Mouse (Mus musculus): ENCODE data around the gene Cacna1c. TPM values are rescaled to one million over a fixed set of nuclear protein-coding genes. Genes with fewer than 3 reads are reported as not detected.
A peak's percentile ranks its signal among the peaks of the same experiment; 100 is the strongest.

Cacna1c gene
- polyA plus RNA-seq, 1 experiment from 2014 or later, result 4.0 TPM

GRCm38 (mm10) chr6:118680814-118681213 lies 515.4 kb downstream of the Cacna1c start:
- no peak overlapping the region for H3K4me2 ChIP-seq (replicated peaks; ENCODE audit: low read depth, low read length)
- H3K9me3 ChIP-seq (ENCODE audit: control insufficient read depth, low read length), result no peaks in the 10 kb centered on the region
- no peak overlapping the region for H3K27ac ChIP-seq (ENCODE audit: low read depth, low read length)
- H3K4me1 ChIP-seq (replicated peaks; ENCODE audit: control insufficient read depth, insufficient read depth, low read length), result no peaks in the 10 kb centered on the region
- peak; percentile 35; the same call in 1 of the 2 replicates for ATAC-seq (ENCODE audit: low FRiP score)
- no peak overlapping the region for H3K9ac ChIP-seq (ENCODE audit: low read depth, low read length)
- DNase-seq (ENCODE audit: low spot score), result peak; percentile 34
- 41% methylated on average over 6 of the region's 6 CpGs for WGBS
- no peaks in the 10 kb centered on the region for H3K36me3 ChIP-seq (ENCODE audit: control insufficient read depth, insufficient read depth, low read length)
- H3K4me3 ChIP-seq (ENCODE audit: low read depth, low read length), result no peak overlapping the region
- H3K27me3 ChIP-seq (ENCODE audit: control insufficient read depth, insufficient read depth, low read length), result no peaks in the 10 kb centered on the region

- WGBS, result 92% methylated on average over 10 of the region's 10 CpGs
- no peak for ATAC-seq (ENCODE audit: low FRiP score)
- H3K9me3 ChIP-seq (ENCODE audit: control insufficient read depth, low read length), result no peaks in the 10 kb centered on the region
Measured at GRCm38 (mm10) chr6:118678031-118678430, 518.2 kb downstream of the Cacna1c start.

GRCm38 (mm10) chr6:118677306-118677705 lies 518.9 kb downstream of the Cacna1c start:
- Histone ChIP-seq H3K27ac (ENCODE audit: low read depth, low read length) (no peak overlapping the region), H3K9me3 (ENCODE audit: control insufficient read depth, low read length) (no peaks in the 10 kb centered on the region), H3K9ac (ENCODE audit: low read depth, low read length) (no peak overlapping the region), H3K4me3 (ENCODE audit: low read depth, low read length) (no peak overlapping the region), H3K36me3 (ENCODE audit: control insufficient read depth, insufficient read depth, low read length) (no peaks in the 10 kb centered on the region), H3K4me1 (replicated peaks; ENCODE audit: control insufficient read depth, insufficient read depth, low read length) (no peaks in the 10 kb centered on the region), H3K27me3 (ENCODE audit: control insufficient read depth, insufficient read depth, low read length) (no peaks in the 10 kb centered on the region), H3K4me2 (replicated peaks; ENCODE audit: low read depth, low read length) (no peak overlapping the region)
- ATAC-seq (ENCODE audit: low FRiP score), result no peak
- DNase-seq (ENCODE audit: low spot score), result no peak
- 89% methylated on average over 6 of the region's 6 CpGs for WGBS

More at GRCm38 (mm10) chr6:118678031-118678430, 518.2 kb downstream of the Cacna1c start:
- H3K4me2 ChIP-seq (replicated peaks; ENCODE audit: low read depth, low read length), result no peak overlapping the region
- no peak for DNase-seq (ENCODE audit: low spot score)
- no peaks in the 10 kb centered on the region for H3K36me3 ChIP-seq (ENCODE audit: control insufficient read depth, insufficient read depth, low read length)
- H3K9ac ChIP-seq (ENCODE audit: low read depth, low read length), result no peak overlapping the region
- H3K27ac ChIP-seq (ENCODE audit: low read depth, low read length), result no peak overlapping the region
- no peaks in the 10 kb centered on the region for H3K4me1 ChIP-seq (replicated peaks; ENCODE audit: control insufficient read depth, insufficient read depth, low read length)
- H3K4me3 ChIP-seq (ENCODE audit: low read depth, low read length), result no peak overlapping the region
- no peaks in the 10 kb centered on the region for H3K27me3 ChIP-seq (ENCODE audit: control insufficient read depth, insufficient read depth, low read length)

GRCm38 (mm10) chr6:118674781-118675180 lies 521.4 kb downstream of the Cacna1c start:
- no peak overlapping the region for H3K4me2 ChIP-seq (replicated peaks; ENCODE audit: low read depth, low read length)
- H3K27me3 ChIP-seq (ENCODE audit: control insufficient read depth, insufficient read depth, low read length), result no peaks in the 10 kb centered on the region
- ATAC-seq (ENCODE audit: low FRiP score) (no peak), DNase-seq (ENCODE audit: low spot score) (no peak)
- H3K4me3 ChIP-seq (ENCODE audit: low read depth, low read length), result no peak overlapping the region
- H3K4me1 ChIP-seq (replicated peaks; ENCODE audit: control insufficient read depth, insufficient read depth, low read length), result no peaks in the 10 kb centered on the region
- H3K36me3 ChIP-seq (ENCODE audit: control insufficient read depth, insufficient read depth, low read length), result no peaks in the 10 kb centered on the region
- no peaks in the 10 kb centered on the region for H3K9me3 ChIP-seq (ENCODE audit: control insufficient read depth, low read length)
- H3K9ac ChIP-seq (ENCODE audit: low read depth, low read length), result no peak overlapping the region
- no peak overlapping the region for H3K27ac ChIP-seq (ENCODE audit: low read depth, low read length)
- WGBS, result 76% methylated on average over 4 of the region's 4 CpGs

DNA sequence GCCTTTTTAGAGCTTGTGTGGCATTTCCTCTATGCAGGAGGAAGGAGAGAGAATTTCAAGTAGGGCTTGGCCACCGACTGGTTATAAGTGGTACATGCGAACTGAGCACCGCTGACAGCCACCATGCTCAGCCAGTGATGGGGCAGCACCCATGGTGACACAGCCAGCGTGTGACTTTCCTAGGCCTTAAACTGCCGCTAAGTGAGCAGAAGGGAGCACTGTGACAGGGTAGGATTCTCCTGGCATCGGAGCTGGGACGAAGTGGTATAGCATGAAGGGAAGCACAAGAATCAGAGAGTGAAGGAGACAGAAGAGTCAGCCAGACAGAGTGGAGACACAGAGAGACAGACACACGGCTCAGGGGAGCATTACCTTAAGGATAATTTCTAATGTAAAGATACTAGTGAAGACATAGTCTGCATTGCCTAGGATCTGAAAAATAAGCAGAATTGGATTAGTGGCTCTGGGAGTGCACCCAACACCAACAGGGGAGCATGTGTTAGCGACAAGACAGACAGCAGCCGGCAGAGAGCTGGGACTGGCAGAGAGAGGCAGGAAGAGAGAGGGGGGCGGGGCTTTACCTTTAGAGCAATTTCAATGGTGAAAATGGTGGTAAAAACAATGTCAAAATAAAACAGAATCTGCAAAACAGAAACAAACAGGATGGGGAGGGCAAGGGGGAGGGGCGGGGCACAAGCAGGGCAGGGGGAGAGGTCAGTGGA lies 522.1 kb downstream of the Cacna1c start:
- WGBS, result 76% methylated on average over 12 of the region's 12 CpGs
- Histone ChIP-seq H3K9me3 (ENCODE audit: control insufficient read depth, low read length) (no peaks in the 10 kb centered on the region), H3K4me3 (ENCODE audit: low read depth, low read length) (no peak overlapping the region), H3K4me1 (replicated peaks; ENCODE audit: control insufficient read depth, insufficient read depth, low read length) (no peaks in the 10 kb centered on the region), H3K4me2 (replicated peaks; ENCODE audit: low read depth, low read length) (no peak overlapping the region), H3K36me3 (ENCODE audit: control insufficient read depth, insufficient read depth, low read length) (no peaks in the 10 kb centered on the region), H3K27ac (ENCODE audit: low read depth, low read length) (no peak overlapping the region), H3K9ac (ENCODE audit: low read depth, low read length) (no peak overlapping the region), H3K27me3 (ENCODE audit: control insufficient read depth, insufficient read depth, low read length) (no peaks in the 10 kb centered on the region)
- ATAC-seq (ENCODE audit: low FRiP score) (no peak), DNase-seq (ENCODE audit: low spot score) (no peak)

GRCm38 (mm10) chr6:118653331-118653730 lies 542.9 kb downstream of the Cacna1c start:
- DNase-seq (ENCODE audit: low spot score) (no peak), ATAC-seq (ENCODE audit: low FRiP score) (no peak)
- H3K4me3 ChIP-seq (ENCODE audit: low read depth, low read length), result no peak overlapping the region
- H3K4me2 ChIP-seq (replicated peaks; ENCODE audit: low read depth, low read length), result no peak overlapping the region
- no peaks in the 10 kb centered on the region for H3K9me3 ChIP-seq (ENCODE audit: control insufficient read depth, low read length)
- H3K36me3 ChIP-seq (ENCODE audit: control insufficient read depth, insufficient read depth, low read length), result no peaks in the 10 kb centered on the region
- WGBS, result 91% methylated on average over 4 of the region's 4 CpGs
- no peak overlapping the region for H3K9ac ChIP-seq (ENCODE audit: low read depth, low read length)
- no peaks in the 10 kb centered on the region for H3K4me1 ChIP-seq (replicated peaks; ENCODE audit: control insufficient read depth, insufficient read depth, low read length)
- no peaks in the 10 kb centered on the region for H3K27me3 ChIP-seq (ENCODE audit: control insufficient read depth, insufficient read depth, low read length)
- H3K27ac ChIP-seq (ENCODE audit: low read depth, low read length), result no peak overlapping the region

DNA sequence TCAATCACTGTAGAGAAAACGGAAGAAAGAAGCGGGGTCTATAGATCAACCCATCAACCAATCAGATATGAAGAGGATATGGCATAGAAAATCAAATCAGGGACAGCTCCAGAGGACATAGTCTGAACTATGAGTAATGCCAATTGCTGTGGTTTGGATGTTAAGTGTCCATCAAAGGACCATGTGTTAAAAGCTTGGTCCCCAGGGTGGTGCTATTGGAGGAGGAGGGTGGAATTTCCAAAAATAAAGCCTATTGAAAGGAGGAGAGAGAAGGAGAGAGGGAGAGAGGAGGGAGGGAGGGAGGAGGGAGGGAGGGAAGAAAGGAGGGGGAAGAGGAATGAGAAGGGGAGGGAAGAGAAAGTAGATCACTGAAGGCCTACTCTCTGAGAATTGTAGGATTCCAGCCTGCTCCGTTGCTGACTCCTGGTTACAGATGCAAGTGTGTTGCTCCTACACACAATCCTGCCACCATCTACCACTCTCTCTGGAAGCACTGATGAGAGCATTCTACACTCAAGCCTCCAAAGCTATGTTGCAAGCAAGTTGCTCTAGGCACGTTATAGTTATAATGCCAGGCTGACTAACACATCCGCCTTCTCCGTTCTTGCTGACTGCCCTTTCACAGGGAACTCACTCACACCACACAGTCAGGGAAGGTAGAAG lies 547.0 kb downstream of the Cacna1c start:
- no peaks in the 10 kb centered on the region for H3K36me3 ChIP-seq (ENCODE audit: control insufficient read depth, insufficient read depth, low read length)
- no peak overlapping the region for H3K9ac ChIP-seq (ENCODE audit: low read depth, low read length)
- H3K27me3 ChIP-seq (ENCODE audit: control insufficient read depth, insufficient read depth, low read length), result no peaks in the 10 kb centered on the region
- no peak overlapping the region for H3K27ac ChIP-seq (ENCODE audit: low read depth, low read length)
- H3K4me1 ChIP-seq (replicated peaks; ENCODE audit: control insufficient read depth, insufficient read depth, low read length), result no peaks in the 10 kb centered on the region
- WGBS, result 91% methylated on average over 6 of the region's 6 CpGs
- ATAC-seq (ENCODE audit: low FRiP score), result no peak
- H3K9me3 ChIP-seq (ENCODE audit: control insufficient read depth, low read length), result no peaks in the 10 kb centered on the region
- H3K4me3 ChIP-seq (ENCODE audit: low read depth, low read length), result no peak overlapping the region
- no peak overlapping the region for H3K4me2 ChIP-seq (replicated peaks; ENCODE audit: low read depth, low read length)
- no peak for DNase-seq (ENCODE audit: low spot score)

DNA sequence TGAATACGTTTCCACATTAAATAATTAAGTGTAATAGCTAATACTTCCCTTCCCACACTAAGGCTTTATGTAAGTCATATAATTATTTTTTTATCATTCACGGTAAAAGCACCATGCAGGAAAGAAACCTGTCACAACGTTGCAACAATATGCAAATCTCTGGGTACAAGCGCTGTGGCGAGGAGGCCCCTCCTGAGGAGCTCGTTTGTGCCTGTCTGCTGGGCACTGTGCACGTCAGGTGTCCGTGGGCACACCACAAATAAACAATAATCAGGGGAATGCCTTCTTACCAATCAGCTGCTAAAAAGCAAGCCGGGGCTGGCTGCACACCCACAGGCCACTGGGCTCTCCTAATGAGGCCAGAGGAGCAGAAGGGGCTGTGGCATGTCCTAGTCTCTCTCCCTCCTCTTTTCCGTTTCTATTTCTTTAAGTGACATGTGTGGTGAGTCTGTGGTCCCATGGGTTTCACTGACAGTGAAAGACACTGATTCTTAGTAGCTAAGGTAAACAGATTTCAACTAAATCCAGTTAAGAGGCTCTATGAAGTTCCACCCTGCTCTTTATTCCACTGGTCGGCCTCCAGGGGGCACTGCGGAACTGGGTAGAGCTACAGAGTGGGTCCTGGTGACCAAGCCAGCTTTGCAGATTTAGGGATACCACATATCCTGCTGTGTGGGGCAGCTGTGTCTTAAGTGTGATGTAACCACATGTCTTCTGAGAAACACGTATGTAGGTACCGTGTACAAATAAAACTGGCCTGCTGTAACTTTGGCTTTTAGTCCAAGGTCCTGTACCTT lies 549.8 kb downstream of the Cacna1c start:
- ATAC-seq (ENCODE audit: low FRiP score), result peak; percentile 53
- H3K9me3 ChIP-seq (ENCODE audit: control insufficient read depth, low read length), result no peaks in the 10 kb centered on the region
- H3K4me3 ChIP-seq (ENCODE audit: low read depth, low read length), result no peak overlapping the region
- peak; percentile 85 for DNase-seq (ENCODE audit: low spot score)
- H3K36me3 ChIP-seq (ENCODE audit: control insufficient read depth, insufficient read depth, low read length), result no peaks in the 10 kb centered on the region
- WGBS, result 55% methylated on average over 14 of the region's 14 CpGs
- H3K9ac ChIP-seq (ENCODE audit: low read depth, low read length), result no peak overlapping the region
- H3K27ac ChIP-seq (ENCODE audit: low read depth, low read length), result no peak overlapping the region
- H3K27me3 ChIP-seq (ENCODE audit: control insufficient read depth, insufficient read depth, low read length), result no peaks in the 10 kb centered on the region
- no peak overlapping the region for H3K4me2 ChIP-seq (replicated peaks; ENCODE audit: low read depth, low read length)
- no peaks in the 10 kb centered on the region for H3K4me1 ChIP-seq (replicated peaks; ENCODE audit: control insufficient read depth, insufficient read depth, low read length)

Measured in hindbrain, embryonic 11.5 days (tissue).